Mouse (Mus musculus) NIH3T3 (cell line): ENCODE data around the gene Lmo1.

Experiments used
- DNase-seq: peaks from one replicate; pipeline ENCODE4 v3.0.0-alpha.2; 2012; ENCODE audit warnings: low read depth

Lmo1 gene

GRCm38 (mm10) chr7:109174949-109175669 is at the start of gene Lmo1:
Gene Lmo1, minus strand, starts transcription at chr7:109175207.
- DNase-seq: no peak

GRCm38 (mm10) chr7:109221716-109222110 is 46.7 kb upstream of the Lmo1 start:
- DNase-seq: no peak

GRCm38 (mm10) chr7:109220766-109221715 is 46.0 kb upstream of the Lmo1 start:
- DNase-seq: no peak

GRCm38 (mm10) chr7:109220026-109220425 is 45.0 kb upstream of the Lmo1 start:
- no peak for DNase-seq

- DNase-seq: no peak
Measured at GRCm38 (mm10) chr7:109218977-109219271, 43.9 kb upstream of the Lmo1 start.

GRCm38 (mm10) chr7:109218130-109218976 is 43.3 kb upstream of the Lmo1 start:
- DNase-seq: peak; percentile 69

GRCm38 (mm10) chr7:109209804-109210203 is 34.8 kb upstream of the Lmo1 start:
- no peak for DNase-seq

GRCm38 (mm10) chr7:109207811-109208210 is 32.8 kb upstream of the Lmo1 start:
- DNase-seq: no peak

- DNase-seq: no peak
Measured at GRCm38 (mm10) chr7:109206358-109206757, 31.4 kb upstream of the Lmo1 start.

GRCm38 (mm10) chr7:109203140-109203539 is 28.1 kb upstream of the Lmo1 start:
- DNase-seq: no peak

- no peak for DNase-seq
Measured at GRCm38 (mm10) chr7:109200559-109200958, 25.6 kb upstream of the Lmo1 start.

- no peak for DNase-seq
Measured at GRCm38 (mm10) chr7:109197161-109197650, 22.2 kb upstream of the Lmo1 start.

GRCm38 (mm10) chr7:109196399-109197082 is 21.5 kb upstream of the Lmo1 start:
- no peak for DNase-seq

GRCm38 (mm10) chr7:109195982-109196381 is 21.0 kb upstream of the Lmo1 start:
- no peak for DNase-seq

GRCm38 (mm10) chr7:109194850-109195249 is 19.8 kb upstream of the Lmo1 start:
- DNase-seq: no peak

- DNase-seq: no peak
Measured at GRCm38 (mm10) chr7:109187244-109188035, 12.4 kb upstream of the Lmo1 start.

GRCm38 (mm10) chr7:109185975-109186374 is 11.0 kb upstream of the Lmo1 start:
- DNase-seq: no peak

- DNase-seq: no peak
Measured at GRCm38 (mm10) chr7:109185564-109185963, 10.6 kb upstream of the Lmo1 start.

- no peak for DNase-seq
Measured at GRCm38 (mm10) chr7:109176688-109177087, 1.7 kb upstream of the Lmo1 start.
